Mouse (Mus musculus): ENCODE data around the gene Slc4a3.

GRCm38 (mm10) chr1:75510154-75510553 lies 35.9 kb upstream of the Slc4a3 start:
- TF ChIP-seq POLR2A (IDR thresholded peaks at IDR 0.05; ENCODE audit: control insufficient read depth, extremely low read depth, insufficient read depth, low read length, poor library complexity) (no peak), CTCF (IDR thresholded peaks at IDR 0.05; ENCODE audit: borderline replicate concordance, control insufficient read depth, extremely low read depth, insufficient read depth, low read length, poor library complexity) (no peak)

All from thymus, adult 2 months (tissue).